Mouse (Mus musculus) c-Kit-positive CD71-positive TER-119-negative erythroid progenitor cells, embryonic 14.5 days (primary cell): ENCODE measurements around the gene Tas1r1.

Experiments
- DNase-seq: peaks from one replicate; pipeline ENCODE4 v3.0.0-alpha.2; 2013; ENCODE audit warnings: low read depth

The Tas1r1 gene

GRCm38 (mm10) chr4:152010091-152010706 lies 28.2 kb downstream of the Tas1r1 start:
- DNase-seq = peak; percentile 71

GRCm38 (mm10) chr4:152009076-152010051 lies 29.0 kb downstream of the Tas1r1 start:
- DNase-seq = no peak

- peak; percentile 92 for DNase-seq
Measured at GRCm38 (mm10) chr4:152008622-152009075, 29.7 kb downstream of the Tas1r1 start, which contains the start of gene Klhl21. Gene Klhl21, plus strand, starts transcription at chr4:152008803.

GRCm38 (mm10) chr4:152008148-152008500 lies 30.2 kb downstream of the Tas1r1 start:
- no peak for DNase-seq

- DNase-seq = no peak
Measured at GRCm38 (mm10) chr4:152007481-152008147, 30.8 kb downstream of the Tas1r1 start.

GRCm38 (mm10) chr4:152006812-152007211 lies 31.6 kb downstream of the Tas1r1 start:
- no peak for DNase-seq

- DNase-seq = no peak
Measured at GRCm38 (mm10) chr4:152006137-152006536, 32.2 kb downstream of the Tas1r1 start.

GRCm38 (mm10) chr4:152002063-152002462 lies 36.3 kb downstream of the Tas1r1 start:
- no peak for DNase-seq

GRCm38 (mm10) chr4:152001335-152001734 lies 37.0 kb downstream of the Tas1r1 start:
- no peak for DNase-seq

- no peak for DNase-seq
Measured at GRCm38 (mm10) chr4:152000906-152001305, 37.5 kb downstream of the Tas1r1 start.

- no peak for DNase-seq
Measured at GRCm38 (mm10) chr4:151999481-151999880, 38.9 kb downstream of the Tas1r1 start.

- DNase-seq = no peak
Measured at GRCm38 (mm10) chr4:151997701-151998100, 40.7 kb downstream of the Tas1r1 start.

GRCm38 (mm10) chr4:151996951-151997222 lies 41.5 kb downstream of the Tas1r1 start:
- no peak for DNase-seq

GRCm38 (mm10) chr4:151996173-151996950 lies 42.0 kb downstream of the Tas1r1 start, which contains the start of gene Phf13:
Gene Phf13, minus strand, starts transcription at chr4:151996258.
- DNase-seq = peak; percentile 96

- no peak for DNase-seq
Measured at GRCm38 (mm10) chr4:151995371-151996172, 42.8 kb downstream of the Tas1r1 start.

GRCm38 (mm10) chr4:151994228-151995171 lies 43.9 kb downstream of the Tas1r1 start:
- peak; percentile 64 for DNase-seq

- DNase-seq = no peak
Measured at GRCm38 (mm10) chr4:151993035-151993434, 45.3 kb downstream of the Tas1r1 start.

GRCm38 (mm10) chr4:151992091-151992490 lies 46.3 kb downstream of the Tas1r1 start:
- no peak for DNase-seq

GRCm38 (mm10) chr4:151989110-151989488 lies 49.3 kb downstream of the Tas1r1 start:
- DNase-seq = no peak
